Mouse (Mus musculus): ENCODE data around the gene Kat6b.
A peak's percentile ranks its signal among the peaks of the same experiment; 100 is the strongest.
"Not testable (repeated sequence)": the region's sequence is repeated elsewhere in the genome, so short reads cannot be mapped to it uniquely, and the experiment has no call there.

Kat6b gene

DNA sequence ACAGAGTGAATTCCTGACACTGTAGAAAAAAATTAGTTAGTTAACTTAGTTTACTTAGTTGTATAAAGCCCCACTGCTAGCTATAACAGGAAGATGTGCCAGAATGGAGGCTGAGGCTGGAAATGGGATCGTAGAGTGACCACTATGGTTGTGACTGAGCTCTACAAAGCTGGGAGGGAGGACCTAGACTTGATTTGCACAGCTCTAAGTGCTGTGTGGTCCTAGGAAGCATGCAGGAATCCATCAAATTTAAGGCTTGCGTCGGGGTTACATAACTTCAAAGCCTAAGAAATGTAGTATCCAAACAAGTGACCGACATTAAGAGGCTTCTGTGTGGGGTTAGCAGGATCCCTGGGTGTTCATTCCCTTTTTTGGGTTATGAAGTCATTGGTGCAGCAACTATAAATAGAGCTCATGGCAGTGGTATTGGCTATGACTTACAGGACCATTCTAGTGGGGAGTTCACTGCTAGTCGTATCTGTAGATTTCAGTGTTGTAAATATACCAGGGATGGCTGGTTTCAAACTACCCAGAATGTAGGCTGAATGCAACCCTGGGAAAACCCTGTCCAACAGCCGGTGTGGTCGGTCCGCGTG lies 18.0 kb upstream of the Kat6b start:
- Histone ChIP-seq H3K36me3 (ENCODE audit: control insufficient read depth, insufficient read depth, low read length, poor library complexity, severe bottlenecking) (no peaks in the 10 kb centered on the region), H3K27me3 (ENCODE audit: control insufficient read depth, insufficient read depth, low read length, poor library complexity, severe bottlenecking) (no peaks in the 10 kb centered on the region)
- DNase-seq (ENCODE audit: low read depth, low spot score): no peak

DNA sequence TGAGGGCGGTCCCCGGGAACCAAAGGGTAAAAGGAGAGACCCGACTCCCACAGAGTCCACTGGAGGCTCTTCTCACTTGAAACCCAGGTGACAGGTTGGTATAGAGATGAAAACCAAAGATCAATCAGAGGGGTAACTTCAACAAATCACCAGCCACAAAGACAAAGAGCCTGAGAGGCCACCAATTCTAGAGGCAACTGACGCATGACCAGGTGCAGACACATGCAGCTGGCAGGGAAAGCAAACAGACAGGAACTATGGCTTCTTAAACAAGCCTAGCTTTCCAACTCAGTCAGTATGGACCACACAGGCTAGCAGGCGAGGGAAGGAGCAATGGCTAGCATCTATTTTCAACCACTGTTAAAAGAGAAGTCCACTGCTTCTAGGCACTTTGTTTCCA lies 10.8 kb upstream of the Kat6b start:
- no peaks in the 10 kb centered on the region for H3K36me3 ChIP-seq (ENCODE audit: control insufficient read depth, insufficient read depth, low read length, poor library complexity, severe bottlenecking)
- DNase-seq (ENCODE audit: low read depth, low spot score): no peak
- no peaks in the 10 kb centered on the region for H3K27me3 ChIP-seq (ENCODE audit: control insufficient read depth, insufficient read depth, low read length, poor library complexity, severe bottlenecking)

DNA sequence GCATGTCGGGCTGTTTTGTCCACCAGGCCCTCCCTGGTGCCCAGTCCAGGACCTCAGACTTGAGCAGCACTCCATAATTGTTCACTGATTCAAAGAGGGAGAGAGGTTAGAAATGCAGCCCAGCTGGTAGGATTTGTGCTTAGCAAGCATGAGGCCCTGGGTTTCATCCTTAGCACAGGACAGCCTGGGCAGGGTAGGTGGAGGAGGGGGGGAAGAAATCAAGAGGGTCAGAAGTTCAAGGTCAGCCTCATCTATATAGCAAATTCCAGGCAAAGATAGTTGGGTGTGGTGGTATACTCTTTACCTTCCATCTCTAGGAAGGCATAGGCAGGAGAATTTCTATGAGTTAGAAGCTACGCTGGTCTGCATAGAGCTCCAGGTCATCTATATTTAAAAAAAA lies 9.3 kb upstream of the Kat6b start:
- H3K27me3 ChIP-seq (ENCODE audit: control insufficient read depth, insufficient read depth, low read length, poor library complexity, severe bottlenecking): no peaks in the 10 kb centered on the region
- no peaks in the 10 kb centered on the region for H3K36me3 ChIP-seq (ENCODE audit: control insufficient read depth, insufficient read depth, low read length, poor library complexity, severe bottlenecking)
- DNase-seq (ENCODE audit: low read depth, low spot score): no peak

- DNase-seq (ENCODE audit: low read depth, low spot score); H3K27me3 ChIP-seq (ENCODE audit: control insufficient read depth, insufficient read depth, low read length, poor library complexity, severe bottlenecking); H3K36me3 ChIP-seq (ENCODE audit: control insufficient read depth, insufficient read depth, low read length, poor library complexity, severe bottlenecking): not testable (repeated sequence)
Observed at GRCm38 (mm10) chr14:21474593-21475132, 6.6 kb upstream of the Kat6b start.

DNA sequence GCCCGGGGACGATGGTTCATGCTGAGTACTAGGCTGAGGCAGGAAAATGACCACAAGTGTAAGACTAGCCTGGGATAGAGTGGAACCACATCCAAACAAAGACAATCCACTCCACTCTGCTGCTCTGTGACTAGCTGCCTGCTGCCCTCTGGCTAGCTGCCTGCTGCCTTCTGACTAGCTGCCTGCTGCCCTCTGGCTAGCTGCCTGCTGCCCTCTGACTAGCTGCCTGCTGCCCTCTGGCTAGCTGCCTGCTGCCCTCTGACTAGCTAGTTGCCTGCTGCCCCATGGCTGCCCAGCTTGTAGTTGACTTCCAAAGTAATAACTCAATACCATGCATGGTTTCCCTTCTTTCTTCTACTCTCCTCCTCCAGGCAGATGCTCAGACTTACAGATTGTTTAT lies 4.1 kb upstream of the Kat6b start:
- no peaks in the 10 kb centered on the region for H3K36me3 ChIP-seq (ENCODE audit: control insufficient read depth, insufficient read depth, low read length, poor library complexity, severe bottlenecking)
- H3K27me3 ChIP-seq (ENCODE audit: control insufficient read depth, insufficient read depth, low read length, poor library complexity, severe bottlenecking): no peaks in the 10 kb centered on the region
- no peak for DNase-seq (ENCODE audit: low read depth, low spot score)

- Histone ChIP-seq H3K36me3 (ENCODE audit: control insufficient read depth, insufficient read depth, low read length, poor library complexity, severe bottlenecking) (no peaks in the 10 kb centered on the region), H3K27me3 (ENCODE audit: control insufficient read depth, insufficient read depth, low read length, poor library complexity, severe bottlenecking) (no peaks in the 10 kb centered on the region)
- DNase-seq (ENCODE audit: low read depth, low spot score): no peak
Observed at GRCm38 (mm10) chr14:21479566-21479965, 1.7 kb upstream of the Kat6b start.

- no peak for DNase-seq (ENCODE audit: low read depth, low spot score)
- Histone ChIP-seq H3K36me3 (ENCODE audit: control insufficient read depth, insufficient read depth, low read length, poor library complexity, severe bottlenecking) (no peaks in the 10 kb centered on the region), H3K27me3 (ENCODE audit: control insufficient read depth, insufficient read depth, low read length, poor library complexity, severe bottlenecking) (no peaks in the 10 kb centered on the region)
Observed at GRCm38 (mm10) chr14:21480191-21480590, 1.0 kb upstream of the Kat6b start.

DNA sequence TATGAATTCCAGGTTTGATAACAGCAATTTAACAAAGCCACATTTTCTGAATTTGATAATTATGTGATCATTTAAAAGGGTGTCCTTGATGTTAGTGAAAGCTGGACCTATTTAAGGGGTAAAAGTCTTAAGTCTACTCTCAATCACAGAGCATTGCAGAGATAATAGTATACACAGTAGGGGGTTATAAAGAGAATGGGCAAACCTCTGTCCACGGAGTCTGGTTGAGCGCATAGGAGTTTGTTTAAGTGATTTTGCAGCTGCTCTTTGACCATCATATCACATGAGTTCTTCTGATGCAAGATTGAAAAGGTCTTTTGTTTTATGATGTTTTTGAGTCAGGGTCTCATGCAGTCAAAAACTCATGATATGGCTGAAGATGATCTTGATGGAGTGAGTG lies 3.0 kb downstream of the Kat6b start:
- no peak for DNase-seq (ENCODE audit: low read depth, low spot score)
- Histone ChIP-seq H3K36me3 (ENCODE audit: control insufficient read depth, insufficient read depth, low read length, poor library complexity, severe bottlenecking) (no peaks in the 10 kb centered on the region), H3K27me3 (ENCODE audit: control insufficient read depth, insufficient read depth, low read length, poor library complexity, severe bottlenecking) (no peaks in the 10 kb centered on the region)

GRCm38 (mm10) chr14:21484693-21485092 lies 3.5 kb downstream of the Kat6b start:
- H3K27me3 ChIP-seq (ENCODE audit: control insufficient read depth, insufficient read depth, low read length, poor library complexity, severe bottlenecking): no peaks in the 10 kb centered on the region
- no peak for DNase-seq (ENCODE audit: low read depth, low spot score)
- no peaks in the 10 kb centered on the region for H3K36me3 ChIP-seq (ENCODE audit: control insufficient read depth, insufficient read depth, low read length, poor library complexity, severe bottlenecking)

DNA sequence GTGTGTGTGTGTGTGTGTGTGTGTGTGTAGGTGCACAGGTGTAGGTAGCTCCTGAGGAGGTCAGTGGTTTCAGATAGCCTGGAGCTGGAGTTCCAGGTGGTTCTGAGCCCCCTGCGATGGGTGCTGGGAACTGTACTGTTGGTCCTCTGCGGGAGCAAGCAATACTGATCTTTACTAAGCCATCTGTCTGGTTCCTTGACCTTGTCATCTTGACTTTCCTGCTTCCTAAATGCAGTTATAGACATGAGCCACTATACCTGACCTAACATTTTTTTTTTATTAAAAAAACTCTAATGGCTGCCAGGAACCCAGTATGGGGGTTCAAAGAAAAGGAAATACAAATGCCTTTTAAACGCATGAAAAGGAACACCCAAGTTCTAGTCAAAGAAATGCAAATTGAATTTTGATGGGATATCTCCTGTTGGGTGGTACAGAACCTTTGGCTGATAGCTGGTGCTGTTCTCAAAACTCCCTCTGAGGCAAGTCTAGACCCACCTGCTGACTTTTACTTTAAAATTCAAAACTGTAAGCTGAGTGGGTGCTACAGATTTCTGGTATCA lies 4.8 kb downstream of the Kat6b start:
- no peaks in the 10 kb centered on the region for H3K36me3 ChIP-seq (ENCODE audit: control insufficient read depth, insufficient read depth, low read length, poor library complexity, severe bottlenecking)
- no peaks in the 10 kb centered on the region for H3K27me3 ChIP-seq (ENCODE audit: control insufficient read depth, insufficient read depth, low read length, poor library complexity, severe bottlenecking)
- no peak for DNase-seq (ENCODE audit: low read depth, low spot score)

DNA sequence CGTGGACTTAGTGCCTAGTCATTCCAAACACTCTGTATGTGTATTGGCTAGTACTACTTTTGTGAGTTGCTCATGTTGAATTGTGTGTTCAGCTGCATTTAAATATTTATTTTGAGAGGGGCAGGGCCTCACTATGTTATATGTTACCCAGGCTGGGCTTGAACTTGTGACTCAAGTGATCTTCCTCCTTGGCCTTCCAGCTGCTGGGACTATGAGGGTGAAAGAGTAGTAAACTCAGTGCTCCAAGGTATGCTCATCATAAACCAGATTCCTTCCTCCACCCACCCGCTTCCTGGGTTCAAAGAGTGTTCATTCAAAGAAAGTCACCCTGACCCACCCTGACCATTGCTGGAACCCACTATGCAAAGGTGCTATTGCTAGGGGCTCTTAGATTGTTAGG lies 5.9 kb downstream of the Kat6b start:
- not testable (repeated sequence) for H3K27me3 ChIP-seq (ENCODE audit: control insufficient read depth, insufficient read depth, low read length, poor library complexity, severe bottlenecking); H3K36me3 ChIP-seq (ENCODE audit: control insufficient read depth, insufficient read depth, low read length, poor library complexity, severe bottlenecking); DNase-seq (ENCODE audit: low read depth, low spot score)

DNA sequence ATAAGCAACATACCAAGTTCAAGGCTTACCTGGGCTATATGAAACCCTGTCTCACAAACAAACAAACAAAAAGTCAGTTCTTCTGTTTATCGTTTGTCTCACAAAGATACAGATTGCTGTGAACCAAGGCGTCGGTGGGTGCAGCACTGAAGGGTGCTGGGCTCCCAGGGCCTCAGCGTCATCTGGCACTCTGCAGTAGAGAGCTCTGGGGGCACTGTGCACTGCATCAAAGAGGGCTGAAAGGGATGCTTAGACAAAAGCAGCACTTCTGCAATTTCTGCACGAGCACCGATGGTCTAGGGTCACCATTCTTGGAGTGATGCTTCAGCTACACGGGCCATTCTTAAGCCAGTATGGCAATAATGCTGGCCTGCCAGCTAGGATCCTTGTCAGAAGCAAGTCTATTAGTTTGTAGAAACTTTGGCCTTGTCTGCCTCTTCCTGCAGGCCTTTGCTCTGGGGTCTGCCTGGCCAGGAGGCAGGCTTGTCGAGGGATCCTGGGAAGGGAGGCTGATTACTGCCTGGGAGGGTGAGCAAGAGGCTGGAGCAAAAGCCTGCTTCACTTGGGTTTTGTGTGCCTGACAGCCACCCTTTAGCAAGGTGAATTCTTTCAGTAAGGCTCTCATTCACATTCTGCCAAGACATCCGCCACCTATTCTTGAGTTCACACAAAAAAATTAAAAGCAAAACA lies 7.3 kb downstream of the Kat6b start:
- not testable (repeated sequence) for DNase-seq (ENCODE audit: low read depth, low spot score); H3K36me3 ChIP-seq (ENCODE audit: control insufficient read depth, insufficient read depth, low read length, poor library complexity, severe bottlenecking); H3K27me3 ChIP-seq (ENCODE audit: control insufficient read depth, insufficient read depth, low read length, poor library complexity, severe bottlenecking)

- no peak for DNase-seq (ENCODE audit: low read depth, low spot score)
- Histone ChIP-seq H3K36me3 (ENCODE audit: control insufficient read depth, insufficient read depth, low read length, poor library complexity, severe bottlenecking) (no peaks in the 10 kb centered on the region), H3K27me3 (ENCODE audit: control insufficient read depth, insufficient read depth, low read length, poor library complexity, severe bottlenecking) (no peaks in the 10 kb centered on the region)
Observed at GRCm38 (mm10) chr14:21489116-21489485, 7.9 kb downstream of the Kat6b start.

- DNase-seq (ENCODE audit: low read depth, low spot score): no peak
- no peaks in the 10 kb centered on the region for H3K27me3 ChIP-seq (ENCODE audit: control insufficient read depth, insufficient read depth, low read length, poor library complexity, severe bottlenecking)
- H3K36me3 ChIP-seq (ENCODE audit: control insufficient read depth, insufficient read depth, low read length, poor library complexity, severe bottlenecking): no peaks in the 10 kb centered on the region
Observed at GRCm38 (mm10) chr14:21490141-21490540, 8.9 kb downstream of the Kat6b start.

GRCm38 (mm10) chr14:21498361-21498996 lies 17.2 kb downstream of the Kat6b start:
- Histone ChIP-seq H3K27me3 (ENCODE audit: control insufficient read depth, insufficient read depth, low read length, poor library complexity, severe bottlenecking) (no peaks in the 10 kb centered on the region), H3K36me3 (ENCODE audit: control insufficient read depth, insufficient read depth, low read length, poor library complexity, severe bottlenecking) (no peaks in the 10 kb centered on the region)
- peak; percentile 5 for DNase-seq (ENCODE audit: low read depth, low spot score)
